Mouse (Mus musculus) limb, embryonic 12.5 days (tissue): Measurements from ENCODE around the gene Ncdn. TPM values are rescaled to one million over a fixed set of nuclear protein-coding genes. Genes with fewer than 3 reads are reported as not detected.

ENCODE experiments used
- ATAC-seq: fragments of 200-750 bp; cut with Nextera tagmentation; 2 replicates; pipeline ENCODE4 v1.8.0; 2017; ENCODE audit warnings: low read depth, moderate TSS enrichment; ENCODE audit not compliant: insufficient number of reproducible peaks, insufficient read depth, low FRiP score, low TSS enrichment
- H3K27ac ChIP-seq: fragments of 300-500 bp; sonication (generic); 2 replicates; pipeline ENCODE4 v1.5.1; 2016; ENCODE audit warnings: mild to moderate bottlenecking, moderate library complexity
- H3K27me3 ChIP-seq: fragments of 300-500 bp; sonication (generic); 2 replicates; pipeline ENCODE4 v1.6.1; 2016; ENCODE audit warnings: mild to moderate bottlenecking, moderate library complexity
- H3K36me3 ChIP-seq: fragments of 300-500 bp; sonication (generic); 2 replicates; pipeline ENCODE4 v1.6.1; 2016; ENCODE audit warnings: mild to moderate bottlenecking, moderate library complexity
- H3K4me1 ChIP-seq: fragments of 300-500 bp; sonication (generic); replicated peaks from 2 replicates; pipeline ENCODE4 v1.6.1; 2016
- H3K4me2 ChIP-seq: fragments of 300-500 bp; sonication (generic); 2 replicates; pipeline ENCODE4 v1.6.1; 2016; ENCODE audit warnings: mild to moderate bottlenecking, moderate library complexity
- H3K4me3 ChIP-seq: fragments of 300-500 bp; sonication (generic); replicated peaks from 2 replicates; pipeline ENCODE4 v1.5.1; 2016; ENCODE audit warnings: mild to moderate bottlenecking
- H3K9ac ChIP-seq: fragments of 300-500 bp; sonication (generic); replicated peaks from 2 replicates; pipeline ENCODE4 v1.6.1; 2016; ENCODE audit warnings: mild to moderate bottlenecking, moderate library complexity
- H3K9me3 ChIP-seq: fragments of 300-500 bp; sonication (generic); 2 replicates; pipeline ENCODE4 v1.6.1; 2016; ENCODE audit warnings: mild to moderate bottlenecking, moderate library complexity
- WGBS: fragments of 180-500 bp; shearing (Covaris S2); methylation state at CpG from one replicate; pipeline ENCODE4 v1.1.7; 2016; 5-methylcytosine and 5-hydroxymethylcytosine counted together
- polyA plus RNA-seq: library from polyadenylated mRNA; unstranded; fragments of >200 nt; fragmentation: Nextera tagmentation; extraction: Ambion mirVana; gene quantifications from 2 replicates; pipeline ENCODE4 v1.2.1, GENCODE M21; 2016

Ncdn gene
- polyA plus RNA-seq, 1 experiment from 2014 or later, result 33.5 TPM

DNA sequence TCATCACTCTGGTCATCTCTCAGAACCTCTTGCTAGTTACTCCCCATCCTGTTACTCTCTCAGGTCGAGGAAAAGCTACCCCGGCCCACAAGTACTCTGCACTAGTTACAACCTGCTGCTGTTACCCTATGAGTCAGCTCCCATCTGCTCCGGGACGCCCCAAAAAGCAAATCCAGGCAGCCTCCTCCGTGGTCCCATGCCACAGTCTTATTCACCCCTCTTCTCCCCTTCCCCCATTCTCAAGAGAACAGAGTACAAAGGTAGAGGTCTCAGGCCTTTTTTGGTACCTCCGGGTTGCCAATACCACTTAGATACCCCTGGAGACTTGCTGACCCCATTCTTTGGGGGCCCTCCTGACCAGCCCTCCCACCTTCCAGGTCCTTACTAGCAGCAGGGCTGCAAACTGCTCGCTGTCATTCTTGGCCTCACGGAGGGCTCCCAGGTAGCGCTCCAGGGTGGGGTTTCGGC, 1.6 kb downstream of the Ncdn start:
- Histone ChIP-seq H3K4me2 (peak overlapping the region; percentile 98), H3K27ac (no peak overlapping the region), H3K4me1 (peaks cover 35% of the 10 kb centered on the region), H3K4me3 (peak overlapping the region; percentile 90), H3K27me3 (no peaks in the 10 kb centered on the region), H3K36me3 (peaks cover 41% of the 10 kb centered on the region), H3K9ac (peak overlapping the region; percentile 71), H3K9me3 (no peaks in the 10 kb centered on the region)
- WGBS, result 59% methylated on average over 10 of the region's 10 CpGs
- no peak for ATAC-seq

DNA sequence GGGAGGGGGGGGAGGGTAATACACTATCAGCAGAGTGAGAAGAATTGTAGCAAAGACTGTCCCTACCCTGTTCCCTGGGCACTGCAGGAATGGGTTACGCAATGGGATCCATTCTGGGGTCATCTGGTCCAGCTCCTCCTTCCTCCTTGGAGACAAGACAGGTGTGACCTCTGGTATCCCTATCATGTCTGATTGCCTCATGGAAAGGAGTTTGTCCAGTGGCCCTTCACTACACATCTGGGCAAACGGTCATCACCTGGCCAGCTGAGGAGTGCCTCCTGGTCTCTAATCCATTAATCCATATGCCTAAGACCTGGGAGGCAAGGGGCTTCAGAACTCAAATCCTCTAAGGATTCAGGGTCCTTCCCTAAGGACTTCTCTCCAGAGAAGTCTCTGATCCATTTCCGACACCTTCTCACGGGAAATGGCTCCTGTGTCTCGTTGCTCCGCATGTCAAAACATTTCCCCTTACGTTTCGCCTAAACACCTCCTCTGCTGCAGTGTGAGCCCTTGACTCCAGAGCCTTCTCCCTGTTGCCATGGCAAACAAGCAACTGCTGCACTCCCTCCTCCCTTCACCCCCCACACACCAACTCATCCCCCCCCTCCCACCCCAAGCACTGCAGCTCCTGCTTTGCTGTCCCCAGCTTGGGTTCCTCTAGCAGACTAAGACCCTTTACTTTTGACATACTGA, 2.2 kb downstream of the Ncdn start:
- H3K9me3 ChIP-seq, result no peaks in the 10 kb centered on the region
- H3K27me3 ChIP-seq, result no peaks in the 10 kb centered on the region
- H3K36me3 ChIP-seq, result peaks cover 47% of the 10 kb centered on the region
- 78% methylated on average over 8 of the region's 8 CpGs for WGBS
- peaks cover 35% of the 10 kb centered on the region for H3K4me1 ChIP-seq
- peak overlapping the region; percentile 98 for H3K4me2 ChIP-seq
- H3K27ac ChIP-seq, result no peak overlapping the region
- ATAC-seq, result no peak
- peak overlapping the region; percentile 71; the same call in 1 of the 2 replicates for H3K9ac ChIP-seq
- H3K4me3 ChIP-seq, result no peak overlapping the region

DNA sequence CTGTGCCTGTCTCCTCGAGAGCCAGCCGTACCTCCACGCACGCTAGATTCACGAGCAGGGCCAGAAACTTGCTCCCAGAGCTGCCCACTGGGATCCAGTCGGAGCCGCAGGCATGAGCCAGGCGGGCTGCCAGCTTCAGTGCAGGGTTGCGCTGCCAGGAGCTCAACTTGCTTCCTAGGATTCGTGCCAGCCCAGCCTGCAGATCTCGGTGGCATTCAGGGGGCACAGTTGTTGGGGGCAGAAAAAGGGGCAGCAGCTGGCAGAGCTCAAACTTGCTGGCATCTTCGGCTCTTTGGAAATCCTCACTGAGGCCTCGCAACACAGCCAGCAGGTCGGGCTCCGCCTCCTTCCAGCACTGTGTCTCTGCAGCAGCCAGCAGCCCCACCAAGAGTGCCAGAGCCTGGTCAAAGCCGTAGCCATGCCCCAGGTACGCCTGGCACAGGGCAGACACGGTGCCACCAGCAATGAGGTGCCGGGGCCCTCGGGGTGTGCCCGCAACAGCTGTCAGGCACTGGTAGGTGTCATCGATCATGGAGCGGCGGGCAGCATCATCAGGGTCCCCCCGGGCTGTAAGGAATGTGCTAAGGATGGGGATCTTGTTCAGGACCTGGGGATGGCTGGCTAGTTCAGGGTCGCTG, 3.1 kb downstream of the Ncdn start:
- no peak overlapping the region for H3K27ac ChIP-seq
- H3K4me3 ChIP-seq, result no peak overlapping the region
- H3K9ac ChIP-seq, result no peak overlapping the region
- H3K27me3 ChIP-seq, result no peaks in the 10 kb centered on the region
- H3K9me3 ChIP-seq, result no peaks in the 10 kb centered on the region
- no peak overlapping the region for H3K4me2 ChIP-seq
- H3K4me1 ChIP-seq, result peaks cover 35% of the 10 kb centered on the region
- H3K36me3 ChIP-seq, result peaks cover 55% of the 10 kb centered on the region
- WGBS, result 90% methylated on average over 26 of the region's 26 CpGs
- no peak for ATAC-seq

DNA sequence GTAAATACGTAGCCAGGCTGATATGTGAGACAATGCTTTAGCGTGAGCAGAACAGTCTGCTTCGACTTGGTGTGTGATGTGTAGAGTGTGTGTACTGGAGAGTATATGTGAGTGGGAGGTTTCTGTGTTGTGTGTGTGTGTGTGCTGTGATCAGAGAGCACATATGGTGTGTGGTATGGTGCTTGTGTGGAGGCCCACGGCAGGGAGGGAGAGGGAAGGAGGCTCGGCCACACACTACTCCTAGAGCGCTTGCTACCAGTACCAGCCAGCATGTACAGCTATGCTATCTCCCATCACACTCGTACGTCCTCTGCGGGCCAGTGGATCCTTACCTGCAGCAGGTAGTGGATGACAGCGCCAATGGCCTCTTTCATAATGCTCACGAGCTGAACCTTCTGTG, 3.7 kb downstream of the Ncdn start:
- no peak overlapping the region for H3K27ac ChIP-seq
- H3K4me2 ChIP-seq, result no peak overlapping the region
- peaks cover 34% of the 10 kb centered on the region for H3K4me1 ChIP-seq
- WGBS, result 86% methylated on average over 11 of the region's 11 CpGs
- ATAC-seq, result no peak
- no peak overlapping the region for H3K4me3 ChIP-seq
- H3K27me3 ChIP-seq, result no peaks in the 10 kb centered on the region
- H3K9me3 ChIP-seq, result no peaks in the 10 kb centered on the region
- peaks cover 61% of the 10 kb centered on the region for H3K36me3 ChIP-seq
- no peak overlapping the region; the same call in 1 of the 2 replicates for H3K9ac ChIP-seq

DNA sequence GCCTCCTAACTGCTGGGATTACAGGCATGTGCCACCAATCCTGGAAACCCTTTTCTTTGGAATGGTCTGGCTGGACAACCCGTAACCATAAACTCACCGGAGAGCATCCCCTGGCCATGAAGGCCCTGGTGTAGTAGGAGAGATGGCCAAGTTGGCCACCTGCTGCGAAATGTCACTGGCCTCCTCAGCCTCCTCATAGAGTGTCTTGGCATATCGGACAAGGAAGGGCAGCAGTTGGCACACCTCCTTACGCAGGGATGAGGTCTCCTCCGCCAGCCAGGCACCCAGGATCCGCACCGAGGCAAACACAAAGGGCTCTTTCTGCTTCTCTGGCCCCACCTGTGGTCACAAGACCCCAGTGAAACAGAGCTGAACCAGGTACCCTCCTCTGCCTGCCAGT, 4.9 kb downstream of the Ncdn start:
- H3K9me3 ChIP-seq, result no peaks in the 10 kb centered on the region
- H3K27me3 ChIP-seq, result no peaks in the 10 kb centered on the region
- H3K36me3 ChIP-seq, result peaks cover 66% of the 10 kb centered on the region
- peaks cover 42% of the 10 kb centered on the region for H3K4me1 ChIP-seq
- H3K4me3 ChIP-seq, result no peak overlapping the region
- WGBS, result 93% methylated on average over 8 of the region's 8 CpGs
- H3K4me2 ChIP-seq, result no peak overlapping the region
- no peak for ATAC-seq
- H3K27ac ChIP-seq, result no peak overlapping the region
- H3K9ac ChIP-seq, result 0 out of 2 replicates have a peak overlapping the region, but pooled peaks have one; percentile 18

DNA sequence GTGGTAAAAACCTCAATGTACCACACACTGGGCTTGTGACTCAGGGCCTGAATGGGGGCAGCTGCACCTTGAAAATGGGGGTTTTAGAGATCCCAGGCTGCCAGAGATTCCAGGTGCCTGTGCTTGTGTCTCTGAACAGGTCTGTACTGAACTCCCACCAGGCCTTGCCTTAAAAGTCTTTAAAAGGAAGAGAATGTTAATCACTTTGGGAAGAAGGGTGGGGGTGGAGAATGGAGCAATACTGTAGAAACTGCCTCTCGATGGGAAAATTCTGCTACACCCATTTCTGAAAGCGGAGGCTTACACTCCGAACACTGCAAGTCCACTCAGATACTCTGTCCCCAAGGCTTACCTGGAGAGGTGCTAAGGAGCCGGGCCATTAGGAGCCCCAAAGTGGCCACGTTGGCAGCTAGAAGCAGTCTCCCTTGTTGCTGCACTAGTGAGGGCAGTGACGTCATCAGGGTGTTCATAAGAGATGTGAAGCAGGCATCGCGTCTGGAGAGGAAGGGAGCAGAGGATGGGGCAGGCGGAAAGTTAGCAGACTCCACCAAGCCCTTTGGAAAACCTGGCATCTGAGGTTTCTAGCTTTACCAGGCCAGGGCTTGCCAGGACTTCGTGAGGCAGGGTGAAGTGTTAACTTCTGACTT, 6.9 kb downstream of the Ncdn start:
- Histone ChIP-seq H3K27me3 (peaks cover 6% of the 10 kb centered on the region; the same call in 1 of the 2 replicates), H3K4me2 (no peak overlapping the region), H3K4me3 (no peak overlapping the region), H3K4me1 (peaks cover 33% of the 10 kb centered on the region), H3K36me3 (peaks cover 66% of the 10 kb centered on the region), H3K9ac (no peak overlapping the region), H3K9me3 (no peaks in the 10 kb centered on the region), H3K27ac (peak overlapping the region; percentile 4; the same call in 1 of the 2 replicates)
- ATAC-seq, result no peak
- 86% methylated on average over 10 of the region's 10 CpGs for WGBS

DNA sequence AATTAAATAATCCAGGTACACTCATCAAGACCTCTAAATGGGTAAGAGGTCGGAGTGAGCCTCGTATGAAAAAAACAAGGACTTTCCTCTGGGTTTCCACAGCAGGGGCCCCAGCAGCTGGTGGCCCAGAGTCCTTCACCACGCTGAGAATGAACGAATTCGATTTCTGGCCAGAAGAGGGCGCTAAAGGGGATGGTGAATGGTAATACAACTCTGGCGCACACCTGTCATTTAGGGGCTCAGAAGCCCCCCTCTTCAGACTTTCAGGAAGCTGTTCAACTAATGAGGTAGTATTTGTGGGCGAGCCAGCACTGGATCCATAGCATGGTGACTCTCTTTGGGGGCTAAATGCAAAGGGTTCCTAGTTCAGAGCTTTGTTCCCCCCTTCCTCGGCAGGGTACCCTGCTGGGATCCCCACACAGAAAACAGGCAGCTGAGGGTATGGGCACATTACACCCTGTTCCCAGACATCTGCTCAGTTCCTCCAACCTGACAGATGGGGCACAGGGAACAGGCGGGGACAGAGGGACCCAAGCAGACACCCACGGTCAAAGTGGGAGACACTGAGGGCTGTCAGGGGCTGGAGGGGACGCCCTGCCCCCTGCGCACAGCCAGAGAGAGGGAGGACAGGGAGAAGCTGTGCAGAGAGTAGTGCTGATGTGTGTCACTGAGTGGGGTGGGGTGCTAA, 7.6 kb downstream of the Ncdn start:
- Histone ChIP-seq H3K9me3 (no peaks in the 10 kb centered on the region), H3K4me1 (peaks cover 33% of the 10 kb centered on the region), H3K4me2 (no peak overlapping the region), H3K27ac (peak overlapping the region; percentile 4; the same call in 1 of the 2 replicates), H3K27me3 (peaks cover 6% of the 10 kb centered on the region; the same call in 1 of the 2 replicates), H3K4me3 (no peak overlapping the region), H3K36me3 (peaks cover 64% of the 10 kb centered on the region), H3K9ac (no peak overlapping the region)
- 0 out of 2 replicates have a peak, but pooled peaks have one; percentile 32 for ATAC-seq
- 40% methylated on average over 13 of the region's 13 CpGs for WGBS

DNA sequence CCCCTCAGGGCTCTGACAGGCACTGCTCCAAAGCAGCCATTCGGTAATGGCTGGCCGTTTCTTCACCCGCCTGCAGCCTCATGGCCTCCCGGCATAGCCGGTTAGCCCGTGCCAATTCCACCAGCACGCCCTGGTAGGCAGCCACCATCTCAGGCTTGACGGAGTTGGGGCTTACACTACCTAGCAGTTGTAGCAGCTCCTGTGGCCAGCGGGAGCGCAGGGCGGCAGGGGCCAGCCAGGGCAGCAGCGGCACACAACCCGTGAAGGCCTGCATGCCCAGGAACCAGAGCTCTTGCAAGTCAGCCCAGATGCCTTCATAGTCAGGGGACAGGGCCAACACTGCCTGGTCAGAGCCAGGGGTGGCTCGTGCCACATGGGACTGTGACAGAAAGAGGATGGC, 8.4 kb downstream of the Ncdn start:
- Histone ChIP-seq H3K4me1 (peaks cover 27% of the 10 kb centered on the region), H3K9me3 (no peaks in the 10 kb centered on the region), H3K4me2 (no peak overlapping the region), H3K4me3 (no peak overlapping the region), H3K27me3 (peaks cover 9% of the 10 kb centered on the region; the same call in 1 of the 2 replicates), H3K27ac (no peak overlapping the region), H3K9ac (no peak overlapping the region), H3K36me3 (peaks cover 55% of the 10 kb centered on the region)
- ATAC-seq, result no peak
- WGBS, result 89% methylated on average over 14 of the region's 14 CpGs

DNA sequence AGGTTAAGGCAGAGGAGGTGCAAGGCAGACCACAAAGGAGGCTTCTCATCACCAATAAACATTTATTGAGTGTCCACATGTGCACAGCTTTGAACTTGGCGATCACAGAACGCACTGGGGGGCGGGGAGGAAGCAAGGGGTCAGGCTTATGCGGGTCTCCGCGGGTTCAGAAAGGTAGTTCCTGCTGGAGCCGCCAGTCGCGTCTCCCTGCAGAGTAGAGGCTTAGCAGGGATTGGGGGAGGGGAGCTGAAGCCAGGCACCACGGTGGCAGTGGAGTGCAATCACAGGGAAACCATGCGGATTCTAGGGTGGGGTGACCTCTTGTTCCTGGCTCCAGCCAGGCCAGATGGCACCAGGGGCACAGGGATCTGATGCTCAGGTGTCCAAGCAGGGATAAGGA, 9.5 kb downstream of the Ncdn start:
- no peak overlapping the region for H3K27ac ChIP-seq
- ATAC-seq, result no peak
- peaks cover 20% of the 10 kb centered on the region for H3K27me3 ChIP-seq
- 0 out of 2 replicates have a peak overlapping the region, but pooled peaks have one; percentile 18 for H3K9ac ChIP-seq
- H3K4me3 ChIP-seq, result no peak overlapping the region
- H3K4me2 ChIP-seq, result no peak overlapping the region
- 5% methylated on average over 11 of the region's 11 CpGs for WGBS
- H3K9me3 ChIP-seq, result no peaks in the 10 kb centered on the region
- H3K36me3 ChIP-seq, result peaks cover 44% of the 10 kb centered on the region
- H3K4me1 ChIP-seq, result peaks cover 23% of the 10 kb centered on the region

DNA sequence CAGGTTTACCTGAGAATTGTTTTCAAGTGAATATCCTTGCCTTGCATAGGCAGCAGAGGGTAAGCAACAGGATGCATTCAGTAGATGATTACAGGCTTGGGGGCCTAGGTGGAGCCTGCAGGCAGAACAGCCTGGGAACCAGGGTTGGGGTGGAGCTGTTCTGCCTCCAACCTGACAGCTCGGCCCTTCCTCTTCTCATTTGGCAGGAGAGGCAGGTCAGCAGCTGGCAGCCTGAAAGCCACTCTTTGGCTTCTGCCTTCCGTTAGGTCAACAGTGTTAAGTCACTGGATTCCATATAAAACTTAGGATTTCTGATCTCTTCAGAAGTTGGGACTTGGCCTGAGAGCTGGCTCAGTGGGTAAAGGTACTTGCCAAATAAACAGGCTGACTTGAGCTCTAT, 10.3 kb downstream of the Ncdn start:
- no peak overlapping the region for H3K9ac ChIP-seq
- H3K36me3 ChIP-seq, result peaks cover 37% of the 10 kb centered on the region
- H3K4me2 ChIP-seq, result no peak overlapping the region
- ATAC-seq, result no peak
- H3K4me1 ChIP-seq, result peaks cover 23% of the 10 kb centered on the region
- H3K27me3 ChIP-seq, result peaks cover 27% of the 10 kb centered on the region
- H3K4me3 ChIP-seq, result no peak overlapping the region
- no peak overlapping the region for H3K27ac ChIP-seq
- 37% methylated on average over 2 of the region's 2 CpGs for WGBS
- H3K9me3 ChIP-seq, result peaks cover 4% of the 10 kb centered on the region; the same call in 1 of the 2 replicates
